Mouse (Mus musculus) lung, postnatal 0 days (tissue): ENCODE measurements around the gene Yap1.

Experiments
- CTCF ChIP-seq: IDR thresholded peaks from 2 replicates; pipeline ENCODE4 v1.5.1; 2016; ENCODE audit warnings: antibody characterized with exemption, mild to moderate bottlenecking
- EP300 ChIP-seq: IDR thresholded peaks from 2 replicates; pipeline ENCODE4 v1.6.1; 2016; ENCODE audit warnings: antibody characterized with exemption, mild to moderate bottlenecking, control low read depth

GRCm38 (mm10) chr9:7956400-7956799 is 48.0 kb downstream of the Yap1 start:
- TF ChIP-seq CTCF (no peak), EP300 (no peak)
